Mouse (Mus musculus) liver, embryonic 15.5 days (tissue): ENCODE data around the gene Cmss1. TPM values are rescaled to one million over a fixed set of nuclear protein-coding genes. Genes with fewer than 3 reads are reported as not detected.

Source experiments
- ATAC-seq: fragments of 200-750 bp; cut with Nextera tagmentation; 2 replicates; pipeline ENCODE4 v1.8.0; 2017; ENCODE audit warnings: moderate number of reproducible peaks, mild to moderate bottlenecking, moderate library complexity; ENCODE audit not compliant: insufficient read depth
- H3K27ac ChIP-seq: fragments of 300-500 bp; sonication (generic); replicated peaks from 2 replicates; pipeline ENCODE4 v1.5.1; 2015; ENCODE audit warnings: mild to moderate bottlenecking, inconsistent platforms
- H3K27me3 ChIP-seq: fragments of 300-500 bp; sonication (generic); 2 replicates; pipeline ENCODE4 v1.6.1; 2015; ENCODE audit warnings: mild to moderate bottlenecking, inconsistent platforms
- H3K36me3 ChIP-seq: fragments of 300-500 bp; sonication (generic); replicated peaks from 2 replicates; pipeline ENCODE4 v1.6.1; 2015; ENCODE audit warnings: moderate library complexity, mild to moderate bottlenecking, inconsistent platforms
- H3K4me1 ChIP-seq: fragments of 300-500 bp; sonication (generic); replicated peaks from 2 replicates; pipeline ENCODE4 v1.6.1; 2015; ENCODE audit warnings: inconsistent platforms
- H3K4me2 ChIP-seq: fragments of 300-500 bp; sonication (generic); 2 replicates; pipeline ENCODE4 v1.6.1; 2015; ENCODE audit warnings: moderate library complexity, mild to moderate bottlenecking, inconsistent platforms
- H3K4me3 ChIP-seq: fragments of 300-500 bp; sonication (generic); replicated peaks from 2 replicates; pipeline ENCODE4 v1.5.1; 2015; ENCODE audit warnings: mild to moderate bottlenecking, inconsistent platforms
- H3K9ac ChIP-seq: fragments of 300-500 bp; sonication (generic); 2 replicates; pipeline ENCODE4 v1.6.1; 2015; ENCODE audit warnings: moderate library complexity, mild to moderate bottlenecking, inconsistent platforms
- H3K9me3 ChIP-seq: fragments of 300-500 bp; sonication (generic); replicated peaks from 2 replicates; pipeline ENCODE4 v1.6.1; 2016; ENCODE audit warnings: inconsistent platforms
- WGBS: fragments of 180-500 bp; shearing (Covaris S2); methylation state at CpG from one replicate; pipeline ENCODE4 v1.1.7; 2015; ENCODE audit warnings: mixed read lengths; ENCODE audit not compliant: insufficient replicate concordance; 5-methylcytosine and 5-hydroxymethylcytosine counted together
- polyA plus RNA-seq: library from polyadenylated mRNA; unstranded; fragments of >200 nt; fragmentation: Nextera tagmentation; extraction: Ambion mirVana; gene quantifications from 2 replicates; pipeline ENCODE4 v1.2.1, GENCODE M21; 2015

Cmss1 gene
- polyA plus RNA-seq, 1 experiment from 2014 or later: 22.7 TPM

- no peak overlapping the region for H3K27ac ChIP-seq
- no peak overlapping the region for H3K4me2 ChIP-seq
- no peak for ATAC-seq
- no peaks in the 10 kb centered on the region for H3K9me3 ChIP-seq
- WGBS: 82% methylated on average over 4 of the region's 4 CpGs
- H3K9ac ChIP-seq: no peak overlapping the region
- H3K4me3 ChIP-seq: no peak overlapping the region
- no peaks in the 10 kb centered on the region for H3K4me1 ChIP-seq
- H3K36me3 ChIP-seq: no peaks in the 10 kb centered on the region
- H3K27me3 ChIP-seq: no peaks in the 10 kb centered on the region
Observed at GRCm38 (mm10) chr16:57514371-57514770, 92.3 kb downstream of the Cmss1 start.

GRCm38 (mm10) chr16:57513562-57513961 is 93.1 kb downstream of the Cmss1 start:
- no peak overlapping the region for H3K9ac ChIP-seq
- H3K27ac ChIP-seq: no peak overlapping the region
- no peaks in the 10 kb centered on the region for H3K36me3 ChIP-seq
- H3K27me3 ChIP-seq: no peaks in the 10 kb centered on the region
- H3K4me3 ChIP-seq: no peak overlapping the region
- 74% methylated on average over 7 of the region's 7 CpGs for WGBS
- H3K9me3 ChIP-seq: no peaks in the 10 kb centered on the region
- no peaks in the 10 kb centered on the region for H3K4me1 ChIP-seq
- ATAC-seq: no peak
- no peak overlapping the region for H3K4me2 ChIP-seq

- H3K4me3 ChIP-seq: no peak overlapping the region
- no peaks in the 10 kb centered on the region for H3K36me3 ChIP-seq
- H3K4me2 ChIP-seq: no peak overlapping the region
- WGBS: 29% methylated on average over 3 of the region's 3 CpGs
- H3K4me1 ChIP-seq: no peaks in the 10 kb centered on the region
- no peak for ATAC-seq
- no peaks in the 10 kb centered on the region for H3K27me3 ChIP-seq
- no peaks in the 10 kb centered on the region for H3K9me3 ChIP-seq
- no peak overlapping the region for H3K27ac ChIP-seq
- no peak overlapping the region for H3K9ac ChIP-seq
Observed at GRCm38 (mm10) chr16:57509099-57509498, 97.6 kb downstream of the Cmss1 start.

GRCm38 (mm10) chr16:57508351-57508750 is 98.3 kb downstream of the Cmss1 start:
- ATAC-seq: no peak
- no peak overlapping the region for H3K9ac ChIP-seq
- no peaks in the 10 kb centered on the region for H3K36me3 ChIP-seq
- no peak overlapping the region for H3K4me3 ChIP-seq
- no peaks in the 10 kb centered on the region for H3K4me1 ChIP-seq
- no peak overlapping the region for H3K27ac ChIP-seq
- H3K27me3 ChIP-seq: no peaks in the 10 kb centered on the region
- H3K4me2 ChIP-seq: no peak overlapping the region
- 61% methylated on average over 1 of the region's 1 CpGs for WGBS
- H3K9me3 ChIP-seq: no peaks in the 10 kb centered on the region

- Histone ChIP-seq H3K9ac (no peak overlapping the region), H3K36me3 (no peaks in the 10 kb centered on the region), H3K27ac (no peak overlapping the region), H3K4me1 (no peaks in the 10 kb centered on the region), H3K27me3 (no peaks in the 10 kb centered on the region), H3K4me3 (no peak overlapping the region), H3K9me3 (no peaks in the 10 kb centered on the region), H3K4me2 (no peak overlapping the region)
- no peak for ATAC-seq
- WGBS: 63% methylated on average over 6 of the region's 6 CpGs
Observed at GRCm38 (mm10) chr16:57506133-57506532, 100.5 kb downstream of the Cmss1 start.

GRCm38 (mm10) chr16:57504728-57505127 is 101.9 kb downstream of the Cmss1 start:
- H3K4me3 ChIP-seq: no peak overlapping the region
- H3K36me3 ChIP-seq: no peaks in the 10 kb centered on the region
- no peaks in the 10 kb centered on the region for H3K9me3 ChIP-seq
- H3K27ac ChIP-seq: no peak overlapping the region
- H3K4me1 ChIP-seq: no peaks in the 10 kb centered on the region
- H3K9ac ChIP-seq: no peak overlapping the region
- H3K27me3 ChIP-seq: no peaks in the 10 kb centered on the region
- ATAC-seq: no peak
- no peak overlapping the region for H3K4me2 ChIP-seq
- WGBS: 54% methylated on average over 4 of the region's 4 CpGs

- 41% methylated on average over 5 of the region's 5 CpGs for WGBS
- no peaks in the 10 kb centered on the region for H3K27me3 ChIP-seq
- no peaks in the 10 kb centered on the region for H3K9me3 ChIP-seq
- no peak for ATAC-seq
- no peak overlapping the region for H3K4me3 ChIP-seq
- H3K4me1 ChIP-seq: no peaks in the 10 kb centered on the region
- H3K27ac ChIP-seq: no peak overlapping the region
- H3K36me3 ChIP-seq: no peaks in the 10 kb centered on the region
- no peak overlapping the region for H3K9ac ChIP-seq
- no peak overlapping the region for H3K4me2 ChIP-seq
Observed at GRCm38 (mm10) chr16:57502761-57503160, 103.9 kb downstream of the Cmss1 start.

- H3K4me1 ChIP-seq: no peaks in the 10 kb centered on the region
- no peak overlapping the region for H3K4me3 ChIP-seq
- no peak for ATAC-seq
- no peaks in the 10 kb centered on the region for H3K27me3 ChIP-seq
- 41% methylated on average over 2 of the region's 2 CpGs for WGBS
- H3K36me3 ChIP-seq: no peaks in the 10 kb centered on the region
- no peak overlapping the region for H3K4me2 ChIP-seq
- no peak overlapping the region for H3K9ac ChIP-seq
- no peaks in the 10 kb centered on the region for H3K9me3 ChIP-seq
- H3K27ac ChIP-seq: no peak overlapping the region
Observed at GRCm38 (mm10) chr16:57502230-57502629, 104.4 kb downstream of the Cmss1 start.

GRCm38 (mm10) chr16:57500851-57501250 is 105.8 kb downstream of the Cmss1 start:
- no peaks in the 10 kb centered on the region for H3K27me3 ChIP-seq
- H3K4me1 ChIP-seq: no peaks in the 10 kb centered on the region
- H3K9me3 ChIP-seq: no peaks in the 10 kb centered on the region
- no peak overlapping the region for H3K27ac ChIP-seq
- H3K4me2 ChIP-seq: no peak overlapping the region
- H3K9ac ChIP-seq: no peak overlapping the region
- no peak for ATAC-seq
- H3K4me3 ChIP-seq: no peak overlapping the region
- no peaks in the 10 kb centered on the region for H3K36me3 ChIP-seq
- 33% methylated on average over 3 of the region's 3 CpGs for WGBS

- Histone ChIP-seq H3K36me3 (no peaks in the 10 kb centered on the region), H3K27me3 (no peaks in the 10 kb centered on the region), H3K4me1 (no peaks in the 10 kb centered on the region), H3K27ac (no peak overlapping the region), H3K4me2 (no peak overlapping the region), H3K9me3 (no peaks in the 10 kb centered on the region), H3K4me3 (no peak overlapping the region), H3K9ac (no peak overlapping the region)
- ATAC-seq: no peak
- 73% methylated on average over 10 of the region's 10 CpGs for WGBS
Observed at GRCm38 (mm10) chr16:57496437-57497173, 110.1 kb downstream of the Cmss1 start.

GRCm38 (mm10) chr16:57495476-57496203 is 111.0 kb downstream of the Cmss1 start:
- no peak overlapping the region for H3K27ac ChIP-seq
- WGBS: 70% methylated on average over 10 of the region's 10 CpGs
- H3K9me3 ChIP-seq: no peaks in the 10 kb centered on the region
- no peak overlapping the region for H3K4me2 ChIP-seq
- no peaks in the 10 kb centered on the region for H3K4me1 ChIP-seq
- ATAC-seq: no peak
- H3K4me3 ChIP-seq: no peak overlapping the region
- no peaks in the 10 kb centered on the region for H3K27me3 ChIP-seq
- H3K9ac ChIP-seq: no peak overlapping the region
- no peaks in the 10 kb centered on the region for H3K36me3 ChIP-seq
